Mouse (Mus musculus) layer of hippocampus, postnatal 25 days (tissue): ENCODE measurements around the gene Glrx5. TPM values are rescaled to one million over a fixed set of nuclear protein-coding genes. Genes with fewer than 3 reads are reported as not detected.

ENCODE experiments used
- DNase-seq, 2 experiments: peaks; one replicate each; pipeline ENCODE4 v3.0.0; 2022; ENCODE audit warnings: mixed read lengths in 2 of 2, low spot score in 1 of 2; ENCODE audit errors: extremely low spot score in 1 of 2
- total RNA-seq, 2 experiments: library from RNA; stranded (reverse); gene quantifications; 2 replicates each; pipeline ENCODE4 v1.2.3; 2021

Gene Glrx5
- total RNA-seq, 2 experiments from 2014 or later, result 54.8 to 57.2 TPM

- no peak for DNase-seq
Observed at GRCm38 (mm10) chr12:105029890-105030289, 2.6 kb upstream of the Glrx5 start.

GRCm38 (mm10) chr12:105031081-105032058, 1.1 kb upstream of the Glrx5 start:
- DNase-seq, result no peak

DNA sequence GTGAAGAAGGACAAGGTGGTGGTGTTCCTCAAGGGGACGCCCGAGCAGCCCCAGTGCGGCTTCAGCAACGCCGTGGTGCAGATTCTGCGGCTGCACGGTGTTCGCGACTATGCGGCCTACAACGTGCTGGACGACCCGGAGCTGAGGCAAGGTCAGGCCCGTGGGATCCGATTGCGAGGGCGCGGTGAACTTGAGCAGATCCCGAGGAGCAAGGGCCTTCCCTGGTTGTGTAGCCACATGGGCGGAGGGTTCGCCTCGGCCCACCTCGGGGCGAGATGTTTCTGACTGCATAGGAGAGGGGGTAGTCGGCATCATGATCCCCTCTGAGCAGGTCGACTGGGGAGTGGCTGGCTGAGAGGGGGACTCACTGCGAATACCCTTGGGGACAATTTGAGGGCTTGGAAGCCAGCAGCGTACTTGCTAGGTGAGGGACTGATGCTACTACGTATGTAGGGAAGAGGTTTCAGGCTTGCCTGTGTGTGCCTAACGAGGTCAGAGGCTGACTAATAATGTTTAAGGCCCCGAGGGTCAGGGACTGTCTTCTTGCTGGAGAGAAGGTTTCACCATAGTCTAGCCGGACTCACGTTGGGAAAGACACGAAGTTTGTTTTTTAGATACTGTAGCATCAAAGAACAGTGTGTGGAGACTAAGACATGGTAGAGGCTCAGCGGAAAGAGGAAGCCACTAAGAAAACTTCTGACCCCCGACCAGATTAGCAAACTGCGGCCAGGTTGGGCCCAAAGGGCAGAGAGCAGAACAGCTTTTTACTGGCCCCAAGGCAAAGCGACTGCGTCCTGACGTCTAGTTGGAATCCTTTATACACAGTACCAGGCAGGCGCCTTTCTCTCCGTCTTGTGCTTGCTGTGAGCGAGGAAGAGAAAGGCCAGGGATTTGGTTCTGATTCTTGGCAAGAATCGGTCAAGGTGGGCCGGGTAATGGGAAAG, 616 bp downstream of the Glrx5 start:
- DNase-seq, result no peak

GRCm38 (mm10) chr12:105034130-105034769, 1.8 kb downstream of the Glrx5 start:
- no peak for DNase-seq

- DNase-seq, result no peak
Observed at GRCm38 (mm10) chr12:105038211-105038610, 5.7 kb downstream of the Glrx5 start.

GRCm38 (mm10) chr12:105038918-105039317, 6.4 kb downstream of the Glrx5 start:
- no peak for DNase-seq

DNA sequence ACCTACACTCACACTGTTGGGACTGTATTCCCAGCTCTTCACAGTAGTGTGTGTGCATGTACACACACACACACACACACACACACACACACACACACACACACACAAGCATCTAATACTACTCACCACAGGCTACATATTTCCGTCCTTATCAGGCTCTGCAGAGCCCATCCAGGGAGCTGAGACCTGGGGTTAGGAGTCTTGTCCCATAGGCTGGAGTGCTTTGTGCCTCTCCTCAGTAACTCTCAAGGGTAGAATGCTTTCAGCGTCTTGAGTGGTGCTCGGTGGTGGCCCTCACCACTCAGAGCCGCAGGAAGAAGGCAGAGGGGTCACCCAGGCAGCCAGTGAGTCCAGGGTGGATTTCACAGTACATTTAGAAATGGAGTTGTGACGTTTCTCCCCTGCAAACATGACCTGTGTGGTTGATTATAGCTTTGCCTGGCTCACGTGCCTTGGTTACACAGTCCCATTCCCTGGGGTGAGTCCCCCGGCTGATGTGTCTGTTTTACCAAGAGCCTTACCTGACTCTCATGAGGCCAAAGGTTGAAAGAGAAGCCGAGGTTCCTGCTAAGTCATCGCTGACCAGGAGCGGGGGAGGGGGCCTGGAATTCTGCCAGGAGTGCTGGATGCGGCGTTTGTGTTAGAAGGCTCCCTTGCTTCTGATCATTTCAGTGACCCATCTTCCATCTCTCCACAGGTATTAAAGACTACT, 7.2 kb downstream of the Glrx5 start:
- no peak for DNase-seq

DNA sequence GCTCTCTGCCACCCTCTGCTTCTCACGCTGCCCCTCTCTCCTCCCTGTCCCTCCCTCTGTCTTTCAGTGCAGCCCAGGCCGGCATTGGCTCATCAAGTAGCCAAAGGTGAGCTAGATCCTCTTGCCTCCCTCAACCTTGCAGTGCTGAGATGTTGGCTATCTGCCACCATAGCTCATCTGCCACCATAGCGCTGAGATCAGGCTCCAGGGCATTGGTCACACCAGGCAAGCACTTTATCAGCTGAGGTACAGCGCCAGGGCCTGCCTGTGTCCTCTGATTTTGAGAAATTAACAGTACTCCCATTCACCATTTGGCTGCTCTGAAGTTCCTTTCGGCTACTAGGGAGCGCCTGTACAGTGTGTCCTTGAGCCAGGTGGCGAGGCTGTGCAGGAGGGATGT, 8.5 kb downstream of the Glrx5 start:
- no peak for DNase-seq

DNA sequence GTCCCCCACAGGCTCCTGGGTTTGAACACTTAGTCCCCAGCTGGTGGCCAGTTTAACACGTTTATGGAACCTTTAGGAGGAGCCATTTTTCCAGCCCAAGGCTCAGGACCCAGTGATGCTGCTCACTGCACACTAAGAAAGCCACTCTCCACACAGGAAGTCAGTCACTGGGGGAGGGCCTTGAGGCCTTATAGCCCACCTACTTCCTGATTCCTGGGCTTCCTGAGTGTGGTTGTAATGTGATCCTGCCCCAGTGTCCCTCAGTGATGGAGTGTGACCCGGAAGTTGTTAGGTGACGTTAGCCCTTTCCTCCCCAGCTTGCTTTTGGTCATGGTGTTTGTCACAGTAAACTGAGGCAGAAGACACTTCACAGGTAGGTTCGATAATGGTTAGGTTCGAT, 10.6 kb downstream of the Glrx5 start:
- DNase-seq, result no peak

DNA sequence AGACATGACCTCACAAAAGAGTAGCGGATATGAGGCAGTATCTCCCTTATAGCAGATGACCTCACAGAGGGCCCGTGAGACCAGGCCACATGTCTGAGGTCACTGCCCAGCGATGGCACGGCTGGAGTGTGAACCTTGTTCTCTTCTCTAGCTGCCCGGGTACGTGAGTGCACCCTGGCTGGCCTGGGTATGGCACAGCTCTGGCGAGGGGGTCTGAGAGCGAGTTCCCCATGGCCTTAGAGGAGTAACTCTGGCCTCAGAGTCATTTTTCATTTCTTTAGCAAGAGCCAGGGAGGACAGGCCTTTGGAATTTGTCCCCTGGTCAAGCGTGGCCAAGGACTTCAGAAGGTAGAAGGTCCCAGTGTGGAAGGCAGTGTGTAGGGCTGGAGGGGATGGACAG, 12.3 kb downstream of the Glrx5 start:
- DNase-seq, result no peak

GRCm38 (mm10) chr12:105048301-105048863, 15.9 kb downstream of the Glrx5 start:
- DNase-seq, result no peak

GRCm38 (mm10) chr12:105049813-105050212, 17.3 kb downstream of the Glrx5 start:
- DNase-seq, result no peak

- DNase-seq, result peak in 1 of 2 experiments; percentile 78
Observed at GRCm38 (mm10) chr12:105050898-105051297, 18.4 kb downstream of the Glrx5 start.

- DNase-seq, result no peak
Observed at GRCm38 (mm10) chr12:105054041-105054440, 21.6 kb downstream of the Glrx5 start.

DNA sequence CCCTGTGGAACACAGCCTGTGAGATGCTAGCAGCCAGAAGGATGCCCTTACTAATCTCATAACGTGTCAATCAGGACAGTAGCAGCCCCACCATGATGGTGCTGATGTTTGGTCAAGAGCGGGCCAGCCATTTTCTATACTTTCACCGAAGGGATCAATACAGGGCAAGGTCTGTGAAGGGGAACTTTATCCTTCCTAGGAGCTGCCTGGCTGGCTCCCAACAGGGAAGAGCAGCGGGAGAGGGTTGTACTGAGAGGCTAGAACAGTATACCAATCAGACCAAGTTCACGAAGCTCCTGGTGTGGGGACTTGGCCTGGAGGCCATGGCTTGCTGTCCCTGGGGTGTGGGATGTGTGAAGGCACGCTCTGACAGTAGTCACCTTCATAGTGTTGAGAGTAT, 22.8 kb downstream of the Glrx5 start:
- no peak for DNase-seq

DNA sequence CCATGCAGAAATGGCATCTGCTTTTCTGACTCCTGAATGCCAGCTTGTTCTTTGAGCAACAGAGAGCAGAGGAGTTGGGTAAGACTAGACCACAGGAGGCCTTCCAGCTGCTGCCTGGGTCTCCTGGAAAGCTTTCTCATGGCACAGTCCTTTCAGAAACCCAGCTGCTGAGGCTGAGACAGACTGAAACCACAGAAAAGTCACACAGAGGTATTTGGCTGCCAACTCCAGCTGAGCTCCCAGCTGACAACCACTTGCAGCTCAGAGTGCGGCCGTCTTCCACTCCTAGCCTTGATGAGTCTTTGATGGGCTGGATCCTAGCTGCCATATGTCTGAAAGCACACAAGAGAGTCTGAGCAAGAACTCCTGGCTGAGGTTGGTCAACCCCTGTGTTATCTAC, 27.5 kb downstream of the Glrx5 start:
- no peak for DNase-seq

DNA sequence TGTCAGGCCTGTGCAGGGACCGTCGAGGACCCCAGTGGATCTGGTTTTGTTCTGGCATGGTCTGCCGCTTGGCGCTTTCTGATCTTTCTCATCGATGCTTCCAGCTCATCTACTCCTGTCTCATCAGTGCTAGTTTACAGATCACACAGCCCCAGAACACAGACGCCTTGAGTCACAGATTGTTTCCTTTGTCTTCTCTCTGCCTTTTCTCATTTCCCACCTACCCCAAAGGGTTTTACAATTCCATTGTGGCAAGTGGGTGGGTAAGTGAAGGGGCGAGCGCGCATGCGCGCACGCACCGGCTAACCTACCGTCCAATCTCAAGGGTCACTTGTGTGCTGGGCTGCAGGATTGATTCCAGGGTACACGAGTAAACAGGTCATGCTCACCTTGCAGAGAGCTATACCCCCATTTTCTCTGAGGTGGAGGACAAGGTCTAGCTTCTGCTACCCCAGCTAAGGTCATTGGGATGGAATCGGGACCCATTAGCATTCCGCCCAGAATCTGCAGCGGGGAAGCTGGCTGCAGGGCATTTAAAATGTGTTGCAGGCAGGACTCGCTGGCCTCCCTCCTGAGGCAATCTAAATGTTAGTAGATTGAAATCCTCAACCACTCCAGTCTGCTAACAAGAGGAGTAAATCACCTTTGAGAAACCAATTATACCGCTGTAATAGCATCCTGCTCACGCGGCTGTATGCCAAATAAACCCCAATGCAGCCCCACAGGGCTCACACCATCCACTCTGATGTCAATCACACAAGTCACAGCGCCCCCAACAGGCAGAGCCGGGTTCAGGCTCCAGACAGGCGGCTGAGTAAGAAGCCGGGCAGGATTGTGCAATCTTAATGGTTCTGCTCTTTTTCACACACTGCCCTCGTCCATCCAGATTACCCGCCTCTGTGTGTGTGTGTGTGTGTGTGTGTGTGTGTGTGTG, 31.0 kb downstream of the Glrx5 start:
- DNase-seq, result peak in 1 of 2 experiments; percentile 17

DNA sequence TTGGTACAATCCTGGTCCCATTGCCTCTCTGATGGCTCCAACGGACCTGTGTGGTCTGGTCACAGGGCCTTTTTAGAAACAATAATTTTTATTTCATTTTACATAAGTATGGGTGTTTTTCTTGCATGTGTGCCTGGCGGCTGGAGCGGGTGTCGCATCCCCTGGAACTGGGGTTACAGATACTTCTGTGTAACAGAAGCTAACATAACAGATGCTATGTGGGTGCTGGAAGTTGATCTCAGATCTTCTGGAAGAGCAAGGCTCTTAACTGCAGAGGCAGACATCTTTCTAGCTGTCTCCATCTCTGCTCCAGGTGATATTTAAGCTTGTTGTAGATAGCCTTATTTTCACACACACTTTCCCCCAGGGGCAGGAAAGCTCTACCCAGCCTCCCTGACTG, 31.7 kb downstream of the Glrx5 start:
- no peak for DNase-seq

DNA sequence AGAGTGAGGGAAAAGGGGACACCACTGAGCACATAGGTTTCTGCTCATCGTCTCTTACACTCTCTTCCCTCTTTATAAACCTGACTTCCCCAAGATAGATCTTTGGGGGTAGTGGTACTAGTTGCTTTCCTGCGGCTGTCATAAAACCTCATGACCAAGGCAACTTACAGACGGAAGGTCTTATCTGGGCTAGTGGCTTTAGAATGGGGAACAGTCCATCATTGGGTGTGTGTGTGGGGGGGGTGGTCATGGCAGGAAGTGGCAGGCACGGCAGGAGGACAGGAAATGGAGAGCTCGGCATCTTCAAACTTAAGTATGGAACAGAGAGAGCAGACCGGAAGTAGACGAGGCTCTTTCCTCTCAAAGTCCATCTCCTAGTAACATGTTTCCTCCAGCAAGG, 32.6 kb downstream of the Glrx5 start:
- DNase-seq, result no peak
